Mouse (Mus musculus): ENCODE measurements around the gene Myo18a. TPM values are rescaled to one million over a fixed set of nuclear protein-coding genes. Genes with fewer than 3 reads are reported as not detected.

Gene Myo18a
- polyA plus RNA-seq, 1 experiment, result 92.1 TPM

DNA sequence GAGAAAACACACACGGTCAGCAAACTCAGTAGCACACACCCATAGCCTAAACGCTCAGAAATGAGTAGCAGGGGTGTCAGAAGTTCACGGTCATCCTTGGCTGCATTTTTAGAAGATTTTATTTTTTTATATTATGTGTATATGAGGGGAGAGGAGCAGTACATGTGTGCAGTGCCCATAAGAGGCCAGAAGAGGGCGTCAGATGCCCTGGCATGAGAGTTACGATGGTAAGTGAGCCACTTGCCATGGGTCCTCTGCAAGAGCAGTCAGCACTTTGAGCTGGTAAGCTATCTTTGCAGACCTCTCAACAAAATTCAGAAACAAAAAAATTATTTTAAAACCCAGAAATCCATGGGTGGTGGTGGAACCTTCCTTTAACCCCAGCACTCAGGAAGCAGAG lies 65.1 kb downstream of the Myo18a start:
- Histone ChIP-seq H3K4me3 (replicated peaks; ENCODE audit: extremely low read depth, low read depth, low read length) (no peak overlapping the region), H3K4me1 (ENCODE audit: control insufficient read depth, insufficient read depth, low read length) (no peaks in the 10 kb centered on the region)
- 91% methylated on average over 5 of the region's 5 CpGs for WGBS
- TF ChIP-seq POLR2A (IDR thresholded peaks at IDR 0.05; ENCODE audit: borderline replicate concordance, extremely low read depth, low read depth, low read length) (no peak), CTCF (IDR thresholded peaks at IDR 0.05; ENCODE audit: insufficient read depth, low read length) (no peak)
- DNase-seq, result no peak

DNA sequence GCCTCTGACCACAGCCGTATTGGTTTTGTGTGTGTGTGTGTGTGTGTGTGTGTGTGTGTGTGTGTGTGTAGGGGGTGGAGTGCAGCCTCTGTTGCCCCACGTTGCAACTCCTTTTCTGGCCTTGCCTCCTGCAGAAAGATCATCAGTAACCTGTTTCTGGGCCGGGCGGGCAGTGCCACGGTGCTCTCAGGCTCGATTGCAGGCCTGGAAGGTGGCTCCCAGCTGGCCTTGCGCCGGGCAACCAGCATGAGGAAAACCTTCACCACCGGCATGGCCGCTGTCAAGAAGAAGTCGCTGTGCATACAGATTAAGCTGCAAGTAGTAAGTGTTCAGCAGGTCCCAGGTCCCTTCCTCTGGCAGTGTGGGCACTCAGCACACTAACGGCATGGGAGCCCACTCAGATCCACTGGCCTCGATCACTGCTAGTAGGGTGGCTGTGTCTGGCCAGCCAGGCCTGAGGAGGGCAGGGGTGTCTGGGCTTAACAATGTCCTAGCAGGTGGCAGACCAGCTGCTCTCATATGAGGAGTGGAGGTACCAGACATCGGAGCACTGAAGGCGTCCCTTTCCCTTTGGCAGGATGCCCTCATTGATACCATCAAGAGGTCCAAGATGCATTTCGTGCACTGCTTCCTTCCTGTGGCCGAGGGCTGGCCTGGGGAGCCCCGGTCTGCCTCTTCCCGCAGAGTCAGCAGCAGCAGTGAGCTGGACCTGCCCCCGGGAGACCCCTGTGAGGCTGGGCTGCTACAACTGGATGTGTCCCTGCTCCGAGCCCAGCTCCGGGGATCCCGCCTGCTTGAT lies 66.2 kb downstream of the Myo18a start:
- WGBS, result 74% methylated on average over 23 of the region's 23 CpGs
- TF ChIP-seq CTCF (IDR thresholded peaks at IDR 0.05; ENCODE audit: insufficient read depth, low read length), result no peak
- no peak for TF ChIP-seq POLR2A (IDR thresholded peaks at IDR 0.05; ENCODE audit: borderline replicate concordance, extremely low read depth, low read depth, low read length)
- Histone ChIP-seq H3K4me3 (replicated peaks; ENCODE audit: extremely low read depth, low read depth, low read length) (no peak overlapping the region), H3K4me1 (ENCODE audit: control insufficient read depth, insufficient read depth, low read length) (no peaks in the 10 kb centered on the region)
- no peak for DNase-seq

DNA sequence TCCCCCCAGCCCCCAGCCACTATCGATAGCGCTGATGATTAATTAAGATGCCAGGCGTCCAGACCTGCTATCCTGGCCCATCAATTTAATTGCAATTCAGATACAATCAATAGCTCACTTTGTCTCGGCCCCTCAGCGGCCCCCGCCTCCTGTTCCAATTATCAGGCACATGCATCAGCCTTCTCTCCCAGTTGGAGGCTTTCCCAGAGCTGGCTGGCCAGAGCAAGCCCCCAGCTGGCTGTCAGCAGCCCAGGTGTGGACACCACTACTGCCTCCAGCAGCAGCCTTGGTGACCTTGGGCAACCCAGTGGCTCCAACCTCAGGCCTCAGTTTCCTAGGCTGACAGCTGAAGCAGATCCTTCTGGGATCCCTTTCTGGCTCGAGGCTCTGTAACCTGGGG lies 67.8 kb downstream of the Myo18a start:
- no peak for TF ChIP-seq CTCF (IDR thresholded peaks at IDR 0.05; ENCODE audit: insufficient read depth, low read length)
- no peak for TF ChIP-seq POLR2A (IDR thresholded peaks at IDR 0.05; ENCODE audit: borderline replicate concordance, extremely low read depth, low read depth, low read length)
- H3K4me1 ChIP-seq (ENCODE audit: control insufficient read depth, insufficient read depth, low read length), result no peaks in the 10 kb centered on the region
- 73% methylated on average over 7 of the region's 7 CpGs for WGBS
- no peak for DNase-seq
- no peak overlapping the region for H3K4me3 ChIP-seq (replicated peaks; ENCODE audit: extremely low read depth, low read depth, low read length)

DNA sequence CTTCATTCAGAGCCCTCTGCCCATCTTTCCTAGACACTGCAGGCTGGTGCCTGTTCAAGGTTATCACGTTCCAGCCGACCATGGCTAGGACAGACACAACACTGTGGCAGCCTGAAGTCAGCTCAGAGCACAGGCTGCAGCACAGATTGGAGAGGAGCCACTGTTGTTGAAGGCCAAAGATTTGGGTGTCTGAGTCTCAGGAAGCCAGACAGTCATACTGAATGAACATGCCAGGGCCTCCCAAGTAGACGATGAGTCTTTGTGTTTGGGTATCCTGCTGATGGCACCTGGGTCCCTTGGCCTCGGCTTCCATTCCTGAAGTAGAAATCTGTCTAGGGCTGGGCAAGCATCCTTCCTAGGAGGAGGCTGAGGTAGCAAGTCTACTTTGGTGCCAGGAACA lies 69.5 kb downstream of the Myo18a start:
- DNase-seq, result no peak
- WGBS, result 81% methylated on average over 4 of the region's 4 CpGs
- Histone ChIP-seq H3K4me3 (replicated peaks; ENCODE audit: extremely low read depth, low read depth, low read length) (no peak overlapping the region), H3K4me1 (ENCODE audit: control insufficient read depth, insufficient read depth, low read length) (no peaks in the 10 kb centered on the region)
- no peak for TF ChIP-seq POLR2A (IDR thresholded peaks at IDR 0.05; ENCODE audit: borderline replicate concordance, extremely low read depth, low read depth, low read length)
- no peak for TF ChIP-seq CTCF (IDR thresholded peaks at IDR 0.05; ENCODE audit: insufficient read depth, low read length)

DNA sequence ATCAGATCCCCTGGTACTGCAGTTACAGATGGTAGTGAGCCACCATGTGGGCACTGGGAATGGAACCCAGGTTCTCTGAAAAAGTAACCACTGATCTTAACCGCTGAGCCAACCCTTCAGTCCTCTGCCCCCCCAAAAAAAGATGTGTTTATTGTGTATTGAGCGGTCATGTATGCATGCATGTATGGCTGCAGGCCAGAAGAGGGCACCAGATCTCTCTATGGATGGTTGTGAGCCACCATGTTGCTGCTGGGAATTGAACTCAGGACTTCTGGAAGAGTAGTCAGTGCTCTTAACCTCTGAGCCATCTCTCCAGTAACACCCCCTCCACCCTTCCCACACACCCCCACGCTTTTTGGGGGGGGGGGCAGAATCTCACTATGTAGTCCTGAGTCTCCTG lies 72.1 kb downstream of the Myo18a start:
- TF ChIP-seq POLR2A (IDR thresholded peaks at IDR 0.05; ENCODE audit: borderline replicate concordance, extremely low read depth, low read depth, low read length) (no peak), CTCF (IDR thresholded peaks at IDR 0.05; ENCODE audit: insufficient read depth, low read length) (peak; percentile 17; the same call in 1 of the 2 replicates)
- H3K4me1 ChIP-seq (ENCODE audit: control insufficient read depth, insufficient read depth, low read length), result no peaks in the 10 kb centered on the region
- WGBS, result 76% methylated on average over 3 of the region's 3 CpGs
- no peak overlapping the region for H3K4me3 ChIP-seq (replicated peaks; ENCODE audit: extremely low read depth, low read depth, low read length)
- no peak for DNase-seq

DNA sequence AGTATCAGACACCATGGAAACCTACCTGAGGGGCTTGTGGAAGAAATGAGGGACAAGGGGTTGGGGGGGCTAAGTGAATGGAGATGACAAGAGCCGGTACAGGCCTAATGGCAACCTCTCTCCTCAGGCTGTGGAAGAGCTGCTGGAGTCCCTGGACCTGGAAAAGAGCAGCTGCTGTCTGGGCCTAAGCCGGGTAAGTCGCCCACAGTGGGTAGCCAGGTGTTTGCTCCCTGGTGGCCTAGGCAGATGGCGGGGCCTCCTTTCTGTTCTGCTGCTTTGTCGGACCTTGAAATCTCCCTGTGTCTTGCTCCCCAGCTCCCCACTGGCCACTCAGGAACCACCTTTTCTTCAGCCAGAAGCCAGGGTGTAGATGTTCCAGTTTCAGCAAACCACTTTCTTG lies 73.2 kb downstream of the Myo18a start:
- no peaks in the 10 kb centered on the region for H3K4me1 ChIP-seq (ENCODE audit: control insufficient read depth, insufficient read depth, low read length)
- TF ChIP-seq POLR2A (IDR thresholded peaks at IDR 0.05; ENCODE audit: borderline replicate concordance, extremely low read depth, low read depth, low read length) (no peak), CTCF (IDR thresholded peaks at IDR 0.05; ENCODE audit: insufficient read depth, low read length) (no peak)
- no peak for DNase-seq
- WGBS, result 85% methylated on average over 5 of the region's 5 CpGs
- no peak overlapping the region for H3K4me3 ChIP-seq (replicated peaks; ENCODE audit: extremely low read depth, low read depth, low read length)

DNA sequence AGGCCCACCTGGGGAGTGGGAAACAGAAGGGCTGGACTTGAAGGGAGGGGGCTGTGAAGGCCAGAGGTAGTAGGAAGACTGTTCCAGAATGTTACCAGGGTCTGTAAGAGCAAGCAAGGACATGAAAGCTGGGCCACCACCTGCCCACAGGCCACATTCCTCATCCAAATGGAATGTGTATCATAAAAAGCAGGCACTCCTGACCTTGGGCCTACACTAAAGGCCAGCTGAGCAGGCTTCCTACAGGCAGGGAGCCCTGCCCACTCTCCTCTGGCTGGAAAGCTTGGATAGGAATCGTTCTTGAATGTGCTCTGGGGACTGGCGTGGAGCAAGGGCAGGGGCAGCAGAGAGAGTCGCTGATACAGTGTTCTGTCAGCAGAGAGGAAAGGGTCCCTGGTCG lies 73.7 kb downstream of the Myo18a start:
- H3K4me3 ChIP-seq (replicated peaks; ENCODE audit: extremely low read depth, low read depth, low read length), result no peak overlapping the region
- WGBS, result 67% methylated on average over 4 of the region's 4 CpGs
- no peak for TF ChIP-seq CTCF (IDR thresholded peaks at IDR 0.05; ENCODE audit: insufficient read depth, low read length)
- no peak for TF ChIP-seq POLR2A (IDR thresholded peaks at IDR 0.05; ENCODE audit: borderline replicate concordance, extremely low read depth, low read depth, low read length)
- no peaks in the 10 kb centered on the region for H3K4me1 ChIP-seq (ENCODE audit: control insufficient read depth, insufficient read depth, low read length)
- DNase-seq, result no peak

DNA sequence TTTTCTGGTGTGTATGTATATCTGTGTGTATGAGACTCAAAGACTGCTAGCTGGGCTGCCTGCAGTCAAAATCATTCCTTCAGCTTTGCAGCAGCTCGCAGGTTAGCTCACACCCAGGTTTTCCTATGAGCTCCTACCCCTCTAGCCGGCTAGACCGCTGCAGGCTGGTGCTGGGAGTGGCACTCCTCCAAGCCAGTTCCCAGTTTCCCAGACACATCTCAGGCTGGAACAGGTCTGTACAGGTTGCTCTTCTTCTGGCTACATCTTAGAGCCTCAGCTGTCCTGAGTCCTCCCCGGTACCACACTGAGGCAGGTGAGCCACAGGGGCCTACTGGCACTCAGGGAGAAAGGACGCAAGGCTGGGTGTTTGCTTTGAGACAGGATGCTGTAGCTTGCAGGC lies 74.8 kb downstream of the Myo18a start:
- H3K4me1 ChIP-seq (ENCODE audit: control insufficient read depth, insufficient read depth, low read length), result no peaks in the 10 kb centered on the region
- no peak for DNase-seq
- WGBS, result 87% methylated on average over 5 of the region's 5 CpGs
- no peak overlapping the region for H3K4me3 ChIP-seq (replicated peaks; ENCODE audit: extremely low read depth, low read depth, low read length)
- TF ChIP-seq CTCF (IDR thresholded peaks at IDR 0.05; ENCODE audit: insufficient read depth, low read length), result no peak
- TF ChIP-seq POLR2A (IDR thresholded peaks at IDR 0.05; ENCODE audit: borderline replicate concordance, extremely low read depth, low read depth, low read length), result no peak

DNA sequence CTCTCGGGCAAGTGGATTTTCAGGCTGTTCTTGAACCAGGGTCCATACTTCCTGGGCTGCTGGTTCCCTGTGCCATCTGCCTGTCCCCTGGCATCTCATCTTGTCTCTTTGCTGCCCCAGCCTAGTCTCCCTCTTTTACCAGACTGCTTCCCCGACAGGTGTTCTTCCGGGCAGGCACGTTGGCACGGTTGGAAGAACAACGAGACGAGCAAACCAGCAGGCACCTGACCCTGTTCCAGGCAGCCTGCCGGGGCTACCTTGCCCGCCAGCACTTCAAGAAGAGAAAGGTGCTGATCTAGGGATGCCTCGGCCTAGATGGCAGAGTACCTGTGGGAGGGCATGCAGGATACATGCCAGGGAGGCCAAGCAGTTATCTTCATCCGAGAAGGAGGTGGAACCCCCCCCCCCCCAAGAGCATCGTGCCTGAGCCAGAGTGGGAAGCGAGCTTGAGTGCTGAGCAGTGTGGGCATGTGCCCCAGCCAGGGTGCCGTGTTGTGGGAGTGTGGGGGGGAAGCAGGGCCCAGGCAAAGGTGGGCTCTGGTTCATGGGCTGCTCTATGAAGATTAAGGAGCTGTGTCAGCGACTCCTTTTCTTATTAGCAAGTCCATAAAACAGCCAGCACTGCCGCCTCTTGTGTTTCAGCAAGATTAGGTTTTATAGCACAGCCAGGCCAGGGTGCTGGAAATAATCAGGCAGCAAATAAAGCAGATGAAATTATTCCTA lies 77.6 kb downstream of the Myo18a start:
- no peak for DNase-seq
- TF ChIP-seq CTCF (IDR thresholded peaks at IDR 0.05; ENCODE audit: insufficient read depth, low read length) (no peak), POLR2A (IDR thresholded peaks at IDR 0.05; ENCODE audit: borderline replicate concordance, extremely low read depth, low read depth, low read length) (no peak)
- 85% methylated on average over 16 of the region's 16 CpGs for WGBS
- Histone ChIP-seq H3K4me3 (replicated peaks; ENCODE audit: extremely low read depth, low read depth, low read length) (no peak overlapping the region), H3K4me1 (ENCODE audit: control insufficient read depth, insufficient read depth, low read length) (no peaks in the 10 kb centered on the region)

All from lung, adult 2 months (tissue).